Mouse (Mus musculus): ENCODE data around the gene Tenm2. TPM values are rescaled to one million over a fixed set of nuclear protein-coding genes. Genes with fewer than 3 reads are reported as not detected.

Gene Tenm2
- total and polyA plus RNA-seq, 3 experiments: not detected

DNA sequence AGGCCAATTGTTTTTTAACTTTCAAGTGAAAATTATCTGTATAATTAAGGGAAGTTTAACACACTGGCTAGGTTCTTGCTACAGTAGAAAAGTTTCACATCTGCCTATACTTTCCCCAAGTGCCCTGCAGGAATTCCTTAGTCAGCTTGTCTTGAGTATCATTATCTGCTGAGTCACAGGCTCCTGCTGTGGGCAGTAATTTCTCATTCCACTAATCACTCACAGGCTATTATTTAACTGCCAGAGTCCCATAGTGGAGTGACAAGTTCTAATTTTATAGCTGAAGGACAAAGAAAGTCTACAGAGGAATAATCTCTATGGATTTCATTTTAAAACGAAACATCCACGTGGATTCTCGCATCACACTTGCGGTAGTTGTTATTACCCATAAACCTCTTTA lies 489.5 kb downstream of the Tenm2 start:
- Histone ChIP-seq H3K27ac (ENCODE audit: insufficient read depth, low read depth) (no peak overlapping the region), H3K9ac (ENCODE audit: insufficient read depth, low read depth) (no peak overlapping the region), H3K9me3 (replicated peaks; ENCODE audit: low read length) (peaks cover 56% of the 10 kb centered on the region), H3K36me3 (replicated peaks in 1 of 2; ENCODE audit: control insufficient read depth in 1 of 2, insufficient read depth in 1 of 2, low read length in 1 of 2) (no peaks in the 10 kb centered on the region), H3K27me3 (replicated peaks) (no peaks in the 10 kb centered on the region), H3K4me2 (ENCODE audit: insufficient read depth, low read depth, poor library complexity, severe bottlenecking) (no peak overlapping the region), H3K79me2 (replicated peaks; ENCODE audit: control insufficient read depth, extremely low read depth, insufficient read depth, poor library complexity, severe bottlenecking) (no peaks in the 10 kb centered on the region), H3K4me1 (ENCODE audit: control insufficient read depth in 1 of 2, insufficient read depth in 2 of 2) (no peaks in the 10 kb centered on the region), H3K4me3 (replicated peaks in 1 of 3; ENCODE audit: low read depth in 2 of 3, low read length in 2 of 3, poor library complexity in 1 of 3) (no peak overlapping the region)
- no peak for TF ChIP-seq ELF1 (IDR thresholded peaks at IDR 0.05; ENCODE audit: low read depth, low read length)
- TF ChIP-seq MYC (IDR thresholded peaks at IDR 0.05; ENCODE audit: low read depth, low read length): no peak
- TF ChIP-seq TCF12 (IDR thresholded peaks at IDR 0.05; ENCODE audit: low read depth, low read length): no peak
- dilution Hi-C loops (cut with MboI; ENCODE audit: extremely low pct_ligation_motif_present, extremely low pct_unique_long_range_greater_than_20kb, low sequenced_read_pairs) (no loop called here), in situ Hi-C loops (cut with MboI; ENCODE audit: low pct_ligation_motif_present, low pct_unique_long_range_greater_than_20kb, low sequenced_read_pairs) (no loop called here)
- DNase-seq (ENCODE audit: extremely low read depth): no peak

DNA sequence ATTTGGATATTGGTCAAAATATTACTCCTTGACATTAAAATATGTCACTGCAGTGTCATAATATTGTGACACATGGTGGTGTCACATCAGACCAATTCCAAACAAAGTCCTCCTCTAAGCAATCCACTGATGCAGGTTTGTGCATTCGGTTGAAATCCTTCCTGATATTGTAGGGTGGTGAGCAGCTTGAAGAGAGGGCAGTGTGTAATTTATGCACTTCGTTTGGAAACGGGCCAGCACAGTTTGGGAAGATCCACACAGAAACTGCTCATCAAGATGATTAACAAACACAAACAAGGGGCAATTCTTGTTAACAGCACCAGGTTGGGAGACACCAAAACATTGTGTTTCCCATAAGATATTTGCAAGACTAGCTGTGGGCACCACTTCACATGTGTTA lies 508.0 kb downstream of the Tenm2 start:
- Histone ChIP-seq H3K4me2 (ENCODE audit: insufficient read depth, low read depth, poor library complexity, severe bottlenecking) (no peak overlapping the region), H3K9ac (ENCODE audit: insufficient read depth, low read depth) (no peak overlapping the region), H3K27ac (ENCODE audit: insufficient read depth, low read depth) (no peak overlapping the region), H3K27me3 (replicated peaks) (no peaks in the 10 kb centered on the region), H3K4me3 (replicated peaks in 1 of 3; ENCODE audit: low read depth in 2 of 3, low read length in 2 of 3, poor library complexity in 1 of 3) (no peak overlapping the region), H3K36me3 (replicated peaks in 1 of 2; ENCODE audit: control insufficient read depth in 1 of 2, insufficient read depth in 1 of 2, low read length in 1 of 2) (no peaks in the 10 kb centered on the region), H3K9me3 (replicated peaks; ENCODE audit: low read length) (peaks cover 65% of the 10 kb centered on the region), H3K4me1 (ENCODE audit: control insufficient read depth in 1 of 2, insufficient read depth in 2 of 2) (no peaks in the 10 kb centered on the region), H3K79me2 (replicated peaks; ENCODE audit: control insufficient read depth, extremely low read depth, insufficient read depth, poor library complexity, severe bottlenecking) (no peaks in the 10 kb centered on the region)
- TF ChIP-seq ZNF384 (IDR thresholded peaks at IDR 0.05; ENCODE audit: low read depth, low read length): no peak
- TF ChIP-seq BHLHE40 (IDR thresholded peaks at IDR 0.05; ENCODE audit: low read depth, low read length): no peak
- no peak for TF ChIP-seq CHD2 (IDR thresholded peaks at IDR 0.05; ENCODE audit: low read length)
- TF ChIP-seq ZC3H11A (IDR thresholded peaks at IDR 0.05; ENCODE audit: low read depth, low read length): no peak
- TF ChIP-seq GABPA (IDR thresholded peaks at IDR 0.05; ENCODE audit: insufficient replicate concordance, low read depth, low read length): no peak
- no peak for TF ChIP-seq JUND (conservative IDR thresholded peaks at IDR 0.05; ENCODE audit: low read depth, low read length)
- TF ChIP-seq MAX (IDR thresholded peaks at IDR 0.05; ENCODE audit: low read length): no peak
- TF ChIP-seq MYC (IDR thresholded peaks at IDR 0.05; ENCODE audit: low read depth, low read length): no peak
- no peak for TF ChIP-seq NRF1 (IDR thresholded peaks at IDR 0.05; ENCODE audit: low read depth, low read length)
- TF ChIP-seq PAX5 (IDR thresholded peaks at IDR 0.05; ENCODE audit: low read length): no peak
- TF ChIP-seq POLR2A (IDR thresholded peaks at IDR 0.05; ENCODE audit: low read depth, low read length): no peak
- DNase-seq (ENCODE audit: extremely low read depth): no peak
- dilution Hi-C loops (cut with MboI; ENCODE audit: extremely low pct_ligation_motif_present, extremely low pct_unique_long_range_greater_than_20kb, low sequenced_read_pairs): no loop called here
- in situ Hi-C loops (cut with MboI; ENCODE audit: low pct_ligation_motif_present, low pct_unique_long_range_greater_than_20kb, low sequenced_read_pairs): no loop called here

GRCm38 (mm10) chr11:36702881-36703280 lies 532.9 kb downstream of the Tenm2 start:
- no peaks in the 10 kb centered on the region for H3K79me2 ChIP-seq (replicated peaks; ENCODE audit: control insufficient read depth, extremely low read depth, insufficient read depth, poor library complexity, severe bottlenecking)
- TF ChIP-seq CTCF (conservative IDR thresholded peaks at IDR 0.05 in 1 of 2, IDR thresholded peaks at IDR 0.05 in 1 of 2; ENCODE audit: low read depth in 2 of 2, low read length in 2 of 2) (no peak), CHD1 (IDR thresholded peaks at IDR 0.05; ENCODE audit: low read depth, low read length) (no peak), POLR2A (IDR thresholded peaks at IDR 0.05; ENCODE audit: low read depth, low read length) (no peak), HCFC1 (IDR thresholded peaks at IDR 0.05; ENCODE audit: low read depth, low read length) (no peak), RCOR1 (conservative IDR thresholded peaks at IDR 0.05; ENCODE audit: low read depth, low read length) (no peak), NELFE (IDR thresholded peaks at IDR 0.05; ENCODE audit: low read depth, low read length) (no peak), KAT2A (IDR thresholded peaks at IDR 0.05; ENCODE audit: insufficient replicate concordance, low read length) (no peak), ZNF384 (IDR thresholded peaks at IDR 0.05; ENCODE audit: low read depth, low read length) (no peak), USF1 (IDR thresholded peaks at IDR 0.05; ENCODE audit: low read depth, low read length) (no peak)
- H3K27me3 ChIP-seq (replicated peaks): no peaks in the 10 kb centered on the region
- no peaks in the 10 kb centered on the region for H3K36me3 ChIP-seq (replicated peaks in 1 of 2; ENCODE audit: control insufficient read depth in 1 of 2, insufficient read depth in 1 of 2, low read length in 1 of 2)
- no peaks in the 10 kb centered on the region for H3K4me1 ChIP-seq (ENCODE audit: control insufficient read depth in 1 of 2, insufficient read depth in 2 of 2)
- dilution Hi-C loops (cut with MboI; ENCODE audit: extremely low pct_ligation_motif_present, extremely low pct_unique_long_range_greater_than_20kb, low sequenced_read_pairs) (no loop called here), in situ Hi-C loops (cut with MboI; ENCODE audit: low pct_ligation_motif_present, low pct_unique_long_range_greater_than_20kb, low sequenced_read_pairs) (no loop called here)
- H3K4me2 ChIP-seq (ENCODE audit: insufficient read depth, low read depth, poor library complexity, severe bottlenecking): no peak overlapping the region
- H3K9me3 ChIP-seq (replicated peaks; ENCODE audit: low read length): peaks cover 75% of the 10 kb centered on the region
- DNase-seq (ENCODE audit: extremely low read depth): no peak
- H3K9ac ChIP-seq (ENCODE audit: insufficient read depth, low read depth): no peak overlapping the region
- H3K4me3 ChIP-seq (replicated peaks in 1 of 3; ENCODE audit: low read depth in 2 of 3, low read length in 2 of 3, poor library complexity in 1 of 3): no peak overlapping the region
- H3K27ac ChIP-seq (ENCODE audit: insufficient read depth, low read depth): no peak overlapping the region
